In the genomic region with DNA sequence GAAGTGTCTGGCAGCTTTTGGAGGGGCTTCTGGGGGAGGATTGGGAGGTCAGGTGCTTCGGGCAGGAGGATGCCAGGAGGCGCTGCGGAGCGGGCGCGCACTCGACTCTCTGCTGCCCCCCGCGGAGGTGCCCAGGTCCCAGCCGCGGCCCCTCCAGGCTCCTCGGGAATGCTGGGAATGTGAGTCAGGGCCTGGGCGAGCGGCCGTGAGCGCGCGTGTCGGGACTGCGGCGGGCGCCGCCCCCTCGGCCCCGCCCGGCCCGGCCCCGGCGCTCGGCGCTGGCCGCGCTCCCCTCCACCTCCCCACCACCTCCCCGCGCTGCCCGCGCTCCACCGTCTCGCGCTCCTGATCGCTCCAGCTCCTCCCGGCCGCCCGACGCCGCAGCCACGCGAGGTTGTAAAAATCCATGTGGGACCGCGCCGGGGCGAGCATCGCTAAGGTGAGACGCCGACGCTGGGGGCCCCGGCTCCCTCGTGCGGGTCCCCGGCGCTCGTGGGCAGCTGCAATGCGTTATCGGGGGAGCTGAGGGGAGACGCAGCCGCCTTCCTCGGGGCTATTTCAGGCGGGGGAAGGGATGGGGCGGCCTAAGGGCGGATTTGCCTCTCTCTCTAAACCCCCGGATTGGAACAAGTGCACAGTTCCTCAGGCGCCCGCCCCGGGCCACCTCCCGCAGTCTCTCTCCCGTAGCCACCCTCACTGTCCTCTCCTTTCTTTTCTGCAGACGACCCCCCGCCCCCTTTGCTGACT, we compare ENCODE assay signal across 9 mouse cellular contexts. TPM values are rescaled to one million over a fixed set of nuclear protein-coding genes. Genes with fewer than 3 reads are reported as not detected.
DNase-seq lines count a peak whose midpoint lies in the region; ATAC-seq lines count a peak whose summit lies in the region.
"Had no signal": no experiment of that assay in that cellular context is flagged by ENCODE, and none has a peak within 500 bp of the region (broad histone marks: within the 10 kb centered on the region; RNA-seq: fewer than 3 reads in every experiment).

A gene (plus strand): TSS at position 253 of the 747 bp plus-strand sequence.

- H3K4me2 ChIP-seq in hindbrain, embryonic 11.5 days (replicated peaks; ENCODE audit: low read depth, low read length) = peak within 1 kb of the TSS; percentile 64
- H3K4me2 ChIP-seq in lung, embryonic 16.5 days (ENCODE audit: low read depth, low read length) = peak within 1 kb of the TSS; percentile 91

- WGBS in hindbrain, embryonic 11.5 days = 1% methylated on average over 36 of the region's 78 CpGs
- WGBS in lung, embryonic 16.5 days = 2% methylated on average over 46 of the region's 78 CpGs

- H3K9ac ChIP-seq in hindbrain, embryonic 11.5 days (ENCODE audit: low read depth, low read length) = peak within 1 kb of the TSS; percentile 77
- H3K9ac ChIP-seq in lung, embryonic 16.5 days (ENCODE audit: low read length) = peak within 1 kb of the TSS; percentile 71

- no peaks in the 10 kb centered on the region for H3K9me3 ChIP-seq in hindbrain, embryonic 11.5 days (ENCODE audit: control insufficient read depth, low read length)
- H3K9me3 ChIP-seq in lung, embryonic 16.5 days (ENCODE audit: control insufficient read depth, low read length) = no peaks in the 10 kb centered on the region

- ATAC-seq in hindbrain, embryonic 11.5 days (ENCODE audit: low FRiP score) = peak; percentile 95
- peak; percentile 97 for ATAC-seq in lung, embryonic 16.5 days (ENCODE audit: low read depth)
- ATAC-seq in monocyte, adult 5-6 weeks (replicated peaks; ENCODE audit: insufficient number of reproducible peaks, low FRiP score, low TSS enrichment, poor library complexity, severe bottlenecking) = no peak

- peak within 1 kb of the TSS; percentile 71 for H3K4me3 ChIP-seq in hindbrain, embryonic 11.5 days (ENCODE audit: low read depth, low read length)
- peak within 1 kb of the TSS; percentile 71 for H3K4me3 ChIP-seq in lung, embryonic 16.5 days (ENCODE audit: low read length)

- H3K27me3 ChIP-seq in hindbrain, embryonic 11.5 days (ENCODE audit: control insufficient read depth, insufficient read depth, low read length) = no peaks in the 10 kb centered on the region; the same call in 1 of the 2 replicates
- peaks cover 10% of the 10 kb centered on the region for H3K27me3 ChIP-seq in lung, embryonic 16.5 days (ENCODE audit: control insufficient read depth, insufficient read depth, low read depth, low read length)

- peak; percentile 85 for DNase-seq in R1 (ENCODE audit: low read depth, low spot score)
- peak; percentile 84 for DNase-seq in cerebellum, adult 9-10 months
- peak; percentile 69 to 88 for DNase-seq in frontal cortex, adult 2 months (ENCODE audit: extremely low spot score in 1 of 2, low spot score in 1 of 2)
- DNase-seq in hindbrain, embryonic 11.5 days (ENCODE audit: low spot score) = peak; percentile 87
- peak; percentile 71 to 76 for DNase-seq in layer of hippocampus, postnatal 25 days (ENCODE audit: extremely low spot score in 1 of 2, low spot score in 1 of 2)
- peak; percentile 74 for DNase-seq in retina, postnatal 7 days (ENCODE audit: low read depth, low spot score)

- H3K27ac ChIP-seq in hindbrain, embryonic 11.5 days (ENCODE audit: low read depth, low read length) = peak within 1 kb of the TSS; percentile 82
- H3K27ac ChIP-seq in lung, embryonic 16.5 days (ENCODE audit: low read length) = no peak within 1 kb of the TSS

- H3K4me1 ChIP-seq in hindbrain, embryonic 11.5 days (replicated peaks; ENCODE audit: control insufficient read depth, insufficient read depth, low read length) = no peaks in the 10 kb centered on the region
- no peaks in the 10 kb centered on the region; the same call in 1 of the 2 replicates for H3K4me1 ChIP-seq in lung, embryonic 16.5 days (replicated peaks; ENCODE audit: control insufficient read depth, insufficient read depth, low read length)

- no peaks in the 10 kb centered on the region for H3K36me3 ChIP-seq in hindbrain, embryonic 11.5 days (ENCODE audit: control insufficient read depth, insufficient read depth, low read length)
- H3K36me3 ChIP-seq in lung, embryonic 16.5 days (ENCODE audit: control insufficient read depth, insufficient read depth, low read length) = no peaks in the 10 kb centered on the region

RNA-seq across cellular contexts. Expression of the gene that starts here (rescaled TPM):
- 64.4 and 73.5 TPM in 2 replicates for polyA plus RNA-seq in frontal cortex, adult 2 months (2012; rRNA removed)
- polyA plus RNA-seq in hindbrain, embryonic 11.5 days (2014; fragmentation: Nextera tagmentation; extraction: Ambion mirVana) = 12.4 and 33.9 TPM in 2 replicates
- 100 to 1,000 TPM; 225 to 256 TPM for total RNA-seq in layer of hippocampus, postnatal 25 days (2021)
- 1.5 and 1.9 TPM in 2 replicates for polyA plus RNA-seq in lung, embryonic 16.5 days (2015; fragmentation: Nextera tagmentation; extraction: Ambion mirVana)
- not detected in 3 replicates for total RNA-seq in monocyte, adult 5-6 weeks (2017)
- total RNA-seq: common myeloid progenitor, adult 5-6 weeks had no signal

Comparison
In these comparisons a context has a peak if more than half of its experiments do, and no peak if none do; other contexts are left out.
1. RNA of the gene that starts here (total RNA-seq): 225 to 256 TPM in layer of hippocampus, postnatal 25 days; not detected in monocyte, adult 5-6 weeks; every median in the first group is over 100 times any median in the second.
2. Peak in every context shown above with its lines, with median percentiles within 50 percentile points of each other: DNase-seq.